Mouse (Mus musculus) MN1 (cell line): ENCODE results near the gene Pianp.

Experiments used
- DNase-seq: peaks from one replicate; pipeline ENCODE4 v3.0.0-alpha.2; 2016; ENCODE audit warnings: low spot score

Pianp gene

DNA sequence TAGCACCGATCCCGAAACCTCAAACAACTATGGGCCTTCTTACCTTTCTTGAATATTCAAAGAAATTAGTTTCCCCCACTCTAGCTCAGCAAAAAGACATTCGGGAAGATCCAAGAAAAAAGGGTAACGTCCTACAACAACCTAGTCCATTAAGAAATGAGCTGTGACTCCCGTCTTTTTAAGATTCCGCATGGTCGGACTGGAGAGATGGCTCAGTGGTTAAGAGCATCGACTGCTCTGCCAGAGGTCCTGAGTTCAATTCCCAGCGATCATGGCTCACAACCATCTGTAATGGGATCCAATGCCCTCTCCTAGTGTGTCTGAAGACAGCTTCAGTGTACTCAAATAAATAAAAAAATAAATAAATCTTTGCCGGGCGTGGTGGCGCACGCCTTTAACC, 11.6 kb downstream of the Pianp start:
- DNase-seq: no peak

DNA sequence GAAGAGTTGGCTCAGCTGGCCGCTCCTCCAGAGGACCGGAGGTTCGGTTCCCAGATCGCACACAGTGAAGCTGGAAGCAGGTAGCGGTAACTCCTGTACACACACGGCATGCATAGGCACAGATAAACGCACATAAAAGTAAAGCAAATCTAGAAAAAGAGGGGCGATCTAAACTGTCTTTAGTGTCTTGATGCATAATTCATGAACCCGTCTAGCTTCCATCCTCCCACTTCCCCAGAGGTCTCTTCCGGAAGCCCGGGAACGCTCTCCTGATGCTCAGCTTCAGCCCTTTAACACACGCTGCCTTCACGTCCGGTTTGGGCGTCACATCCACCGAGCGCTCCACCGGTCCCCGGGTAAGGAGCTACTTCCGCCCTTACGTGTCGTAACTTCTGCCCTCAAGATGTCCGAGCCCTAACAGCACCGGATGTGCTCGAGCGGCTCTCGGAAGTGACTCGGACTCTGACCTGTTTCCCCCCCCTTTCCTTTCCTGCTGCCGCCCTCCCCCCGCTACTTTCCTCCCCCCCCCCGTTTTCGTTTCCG, 12.2 kb downstream of the Pianp start:
- DNase-seq: peak; percentile 97

DNA sequence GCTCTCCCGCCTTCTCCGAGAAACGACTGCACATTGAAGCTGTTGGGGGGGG, 12.5 kb downstream of the Pianp start, which contains the start of gene Zfp384:
TSS of gene Zfp384 (plus strand) at position 17 of the 52 bp plus-strand sequence.
- DNase-seq: no peak

DNA sequence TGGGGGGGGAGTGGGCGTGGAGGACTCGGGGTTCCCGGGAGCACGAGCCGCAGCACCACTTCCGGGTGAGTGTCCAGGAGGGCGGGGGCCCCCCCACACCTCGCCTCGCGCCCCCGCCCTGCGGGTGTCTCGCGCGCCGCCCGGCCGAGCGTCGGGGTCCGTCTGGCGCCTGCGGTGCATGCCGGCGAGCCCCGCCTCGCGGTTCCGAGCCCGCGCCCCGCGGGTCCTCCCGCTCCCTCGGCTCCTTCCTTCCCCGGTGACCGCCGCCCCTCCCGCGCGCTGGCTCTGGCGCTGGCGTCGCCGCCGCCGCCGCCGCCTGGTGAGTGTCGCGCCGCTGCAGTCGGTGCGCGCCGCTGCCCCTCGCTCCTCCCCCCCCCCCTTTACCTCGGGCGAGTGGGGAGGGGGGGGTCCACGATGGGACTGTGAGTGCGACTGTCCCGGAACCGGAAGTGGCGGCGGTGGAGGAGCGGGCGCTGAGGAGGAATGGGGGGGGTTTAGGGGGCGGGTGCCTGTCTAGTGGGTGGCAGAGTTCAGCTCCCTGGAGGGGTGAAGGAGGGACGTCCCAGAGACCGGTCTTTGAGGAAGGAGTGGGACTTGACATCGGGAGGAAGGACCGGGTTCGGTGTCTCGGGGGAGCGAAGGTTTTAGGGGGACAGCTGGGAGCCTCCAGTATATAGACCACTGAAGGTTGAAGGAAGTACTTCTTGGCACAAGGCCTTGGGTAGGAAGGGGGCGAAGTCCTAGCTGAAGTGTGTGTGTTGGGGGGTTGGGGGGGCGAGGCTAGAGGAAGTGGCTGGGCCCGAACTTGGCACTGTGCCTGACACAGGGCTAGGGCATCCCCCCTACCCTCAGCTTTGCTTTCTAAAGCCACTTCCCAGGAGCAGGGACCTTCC, 12.9 kb downstream of the Pianp start:
- DNase-seq: peak; percentile 83

DNA sequence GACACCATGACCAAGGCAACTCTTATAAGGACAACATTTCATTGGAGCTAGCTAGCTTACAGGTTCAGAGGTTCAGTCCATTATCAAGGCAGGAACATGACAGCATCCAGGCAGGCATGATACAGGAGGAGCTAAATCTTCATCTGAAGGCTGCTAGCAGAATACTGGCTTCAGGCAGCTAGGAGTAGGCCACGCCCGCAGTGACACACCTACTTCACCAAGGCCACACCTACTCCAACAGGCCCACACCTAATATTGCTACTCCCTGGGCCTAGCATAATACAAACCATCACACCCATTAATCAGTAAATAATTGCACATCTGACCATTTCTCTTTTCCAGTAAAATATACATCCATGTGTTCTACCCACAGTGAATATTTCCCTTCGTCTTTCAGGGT, 21.2 kb downstream of the Pianp start:
- no peak for DNase-seq

DNA sequence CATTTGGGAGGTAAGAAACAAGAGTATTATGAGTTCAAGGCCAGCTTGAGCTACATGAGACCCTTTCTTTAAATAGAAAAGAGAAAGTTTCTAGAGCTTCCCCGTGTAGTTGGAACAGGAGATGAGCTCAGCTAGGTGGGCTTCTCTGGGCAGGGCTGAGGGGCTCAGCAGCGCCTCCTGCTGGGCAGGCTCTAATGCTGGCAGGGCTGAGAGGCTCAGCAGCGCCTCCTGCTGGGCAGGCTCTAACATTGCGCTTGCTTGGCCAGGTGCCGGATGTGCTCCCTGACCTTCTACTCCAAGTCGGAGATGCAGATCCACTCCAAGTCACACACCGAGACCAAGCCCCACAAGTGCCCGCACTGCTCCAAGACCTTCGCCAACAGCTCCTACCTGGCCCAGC, 34.0 kb downstream of the Pianp start:
- peak; percentile 23 for DNase-seq

DNA sequence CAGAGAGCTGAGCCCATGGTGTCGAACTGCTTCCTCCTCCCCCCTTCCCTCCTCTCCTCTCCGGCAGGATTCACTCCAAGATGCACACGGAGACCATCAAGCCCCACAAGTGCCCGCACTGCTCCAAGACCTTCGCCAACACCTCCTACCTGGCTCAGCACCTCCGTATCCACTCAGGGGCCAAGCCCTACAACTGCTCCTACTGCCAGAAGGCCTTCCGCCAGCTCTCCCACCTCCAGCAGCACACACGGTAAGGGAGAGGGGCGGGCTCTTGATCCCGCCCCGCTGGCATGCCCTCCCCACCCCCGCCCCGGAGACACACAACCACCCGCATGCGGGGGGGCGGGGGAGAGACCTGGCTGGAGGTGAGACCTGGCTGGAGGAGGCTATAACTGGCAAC, 35.1 kb downstream of the Pianp start:
- no peak for DNase-seq

DNA sequence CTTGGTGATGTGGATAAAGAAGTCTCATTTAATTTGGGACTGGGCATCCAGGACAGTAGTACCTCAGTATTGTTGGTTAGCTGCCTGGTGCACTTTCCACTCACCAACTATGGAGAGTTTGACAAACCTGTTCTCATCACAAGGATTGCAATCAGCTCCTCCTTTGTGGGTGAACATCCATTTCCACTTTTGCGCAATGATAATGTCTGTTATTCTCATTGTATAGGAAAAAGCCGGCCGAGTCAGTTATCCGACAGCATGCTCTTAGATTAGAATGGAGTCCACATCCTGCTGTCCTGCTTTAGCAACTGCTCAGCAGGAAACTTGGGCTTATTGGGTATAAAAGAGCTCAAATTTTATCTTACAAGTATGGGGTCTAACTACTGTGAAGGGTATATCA, 42.2 kb downstream of the Pianp start:
- no peak for DNase-seq

DNA sequence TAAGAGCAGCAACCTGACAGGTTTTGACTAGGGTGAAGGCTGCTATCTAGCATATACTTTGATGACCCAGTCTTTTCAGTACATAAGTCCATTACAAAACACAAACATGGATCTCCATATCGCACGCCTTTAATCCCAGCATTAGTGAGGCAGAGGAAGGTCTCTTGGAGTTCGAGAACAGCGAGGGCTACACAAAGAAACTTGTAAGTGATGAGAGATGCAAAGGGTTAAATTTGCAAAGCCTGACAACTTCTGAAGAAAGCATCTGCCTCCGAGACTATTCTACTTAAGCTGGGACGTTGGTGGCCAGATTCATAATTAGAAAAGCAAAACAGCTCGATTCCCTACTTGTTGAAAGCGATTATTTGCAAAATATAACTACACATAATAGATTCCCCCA, 42.6 kb downstream of the Pianp start:
- no peak for DNase-seq

DNA sequence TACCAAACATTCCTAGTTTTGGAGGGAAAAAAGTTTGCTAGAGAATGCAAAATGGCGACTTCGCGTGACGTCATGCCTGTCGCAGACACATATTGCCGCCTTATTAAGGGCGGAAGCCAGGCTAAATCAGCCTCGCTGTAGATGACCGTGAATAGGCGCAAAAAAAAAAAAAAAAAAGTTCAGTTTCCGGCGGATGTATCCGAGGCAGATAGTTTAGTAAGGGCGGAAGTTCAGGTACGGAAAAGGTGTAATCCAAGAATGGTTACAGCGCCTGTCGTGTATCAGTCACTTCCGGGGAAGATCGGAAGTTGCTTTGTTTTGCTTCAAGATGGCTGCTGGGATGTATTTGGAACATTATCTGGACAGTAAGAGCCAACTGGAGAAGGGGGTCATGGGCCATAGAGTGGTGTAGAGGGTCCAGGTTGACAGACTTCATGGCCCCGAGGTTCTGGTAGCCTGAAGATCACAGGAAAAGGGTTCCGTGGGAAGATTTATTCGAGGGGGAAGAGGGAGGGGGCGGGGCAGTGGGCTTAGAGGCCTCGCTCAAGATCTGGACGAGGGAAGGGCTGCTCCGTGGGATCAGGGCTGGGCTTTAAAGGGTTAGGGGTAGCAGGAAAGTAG, 43.1 kb downstream of the Pianp start, which contains the start of gene Ing4:
TSS of gene Ing4 (plus strand) at position 228 of the 621 bp plus-strand sequence.
- DNase-seq: peak; percentile 96

DNA sequence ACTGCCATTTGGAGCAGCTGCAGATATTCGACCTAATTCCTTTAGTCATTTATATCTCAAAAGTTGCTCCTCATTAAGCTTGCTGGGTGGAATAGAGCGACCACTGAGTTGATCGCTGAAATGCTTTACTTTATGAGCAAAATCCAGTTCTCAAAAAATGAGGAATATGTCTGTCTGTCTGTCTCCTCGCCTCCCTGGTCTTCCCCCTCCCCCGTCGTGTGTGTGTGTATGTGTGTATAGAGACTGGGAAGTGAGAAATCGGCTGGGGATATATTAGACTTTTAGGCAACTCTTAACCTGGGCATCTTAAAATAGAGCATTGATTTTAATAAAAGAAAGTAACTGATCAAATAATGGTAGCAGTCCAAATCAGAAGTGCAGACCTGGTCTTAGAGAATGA, 43.7 kb downstream of the Pianp start:
- DNase-seq: no peak

DNA sequence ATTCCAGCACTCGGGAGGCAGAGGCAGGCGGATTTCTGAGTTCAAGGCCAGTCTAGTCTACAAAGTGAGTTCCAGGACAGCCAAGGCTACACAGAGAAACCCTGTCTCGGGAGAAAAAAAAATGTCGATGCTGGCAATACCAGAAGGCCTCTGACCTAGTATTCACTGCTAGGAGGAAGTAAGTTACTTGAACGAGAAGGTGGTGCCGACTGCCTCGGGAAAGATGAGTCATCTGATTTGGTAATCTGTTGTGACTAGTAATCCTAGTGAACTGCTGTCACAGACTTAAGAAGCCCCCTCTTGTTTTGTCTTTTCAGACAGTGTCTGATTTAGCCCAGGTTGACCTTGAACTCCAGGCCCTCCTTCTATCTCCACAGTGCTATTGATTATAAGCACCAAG, 44.6 kb downstream of the Pianp start:
- peak; percentile 25 for DNase-seq

DNA sequence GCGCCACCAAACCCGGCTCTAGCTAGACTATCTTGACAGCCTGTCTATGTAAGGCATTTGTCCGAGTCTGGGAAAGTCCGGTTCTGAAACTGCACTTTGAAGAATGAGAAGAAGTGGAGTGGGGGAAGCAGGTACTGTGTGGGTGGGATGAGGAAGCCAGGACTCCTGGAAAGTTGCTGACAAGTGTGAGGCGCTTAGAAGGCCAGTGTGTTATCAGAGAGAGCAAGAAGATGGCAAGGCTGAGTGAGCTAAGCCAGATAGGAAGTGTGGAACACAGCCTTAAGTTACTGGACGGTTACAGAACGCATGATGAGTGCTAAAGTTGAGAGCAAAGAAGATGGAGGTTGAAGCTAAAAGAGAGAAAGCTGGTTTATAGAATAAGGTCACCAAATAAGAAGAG, 45.6 kb downstream of the Pianp start:
- DNase-seq: no peak

DNA sequence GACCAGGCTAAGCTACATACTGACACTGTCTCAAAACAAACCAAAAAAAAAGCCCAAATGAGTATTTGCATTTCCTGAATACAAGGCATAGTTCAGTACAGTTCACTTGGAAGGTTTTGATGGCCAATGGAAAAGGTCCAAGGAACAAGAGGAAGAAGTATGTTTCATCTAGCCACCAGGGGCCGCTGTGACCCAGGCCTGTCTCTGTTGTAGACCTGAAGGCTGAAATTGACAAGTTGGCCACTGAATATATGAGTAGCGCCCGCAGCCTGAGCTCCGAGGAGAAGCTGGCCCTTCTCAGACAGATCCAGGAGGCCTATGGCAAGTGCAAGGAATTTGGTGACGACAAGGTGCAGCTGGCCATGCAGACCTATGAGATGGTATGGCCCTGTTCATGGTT, 50.2 kb downstream of the Pianp start:
- DNase-seq: peak; percentile 86

DNA sequence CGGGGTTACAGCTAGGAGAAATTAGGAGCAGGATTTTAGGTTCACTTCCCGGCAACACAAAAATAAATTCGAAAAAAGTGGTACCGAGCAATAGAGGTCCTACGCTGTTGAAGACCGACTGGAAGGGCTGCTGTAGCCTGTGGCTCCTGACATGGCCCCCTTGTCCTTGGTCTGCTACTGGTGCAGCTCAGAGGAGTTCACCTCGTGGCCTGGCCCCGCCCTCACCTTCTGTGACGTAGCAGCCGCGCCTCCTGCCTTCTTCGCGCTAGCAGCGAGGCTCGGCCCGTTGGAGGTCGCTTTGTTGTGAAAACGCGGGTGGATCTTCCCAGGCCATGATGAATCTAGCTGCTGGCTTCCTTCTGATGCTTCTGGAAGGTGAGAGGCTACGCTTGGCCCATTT, 53.2 kb downstream of the Pianp start, which contains the start of gene Acrbp:
TSS of gene Acrbp (plus strand) at position 12 of the 400 bp plus-strand sequence.
- no peak for DNase-seq

DNA sequence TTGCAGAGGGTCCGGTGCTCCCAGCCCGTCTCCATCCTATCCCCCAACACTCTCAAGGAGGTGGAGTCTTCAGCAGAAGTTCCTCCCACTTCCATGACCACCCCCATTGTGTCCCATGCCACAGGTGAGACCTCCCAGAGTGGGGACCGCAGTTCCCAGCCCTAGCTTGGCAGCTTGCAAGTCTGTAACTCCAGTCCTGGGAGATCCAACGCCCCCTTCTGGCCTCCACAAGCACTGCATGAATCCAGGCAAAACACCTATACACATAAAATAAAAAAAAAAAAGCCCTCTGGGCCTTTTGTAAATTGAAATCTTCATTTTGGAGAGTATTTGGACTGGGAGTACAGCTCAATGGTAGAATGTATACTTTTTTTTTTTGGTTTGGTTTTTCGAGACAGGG, 54.7 kb downstream of the Pianp start:
- DNase-seq: peak; percentile 20
